Mouse (Mus musculus) kidney, adult 2 months (tissue): ENCODE measurements around the gene Alk. TPM values are rescaled to one million over a fixed set of nuclear protein-coding genes. Genes with fewer than 3 reads are reported as not detected.

Experiments used
- DNase-seq: peaks from one replicate; pipeline ENCODE4 v3.0.0; 2021
- H3K27ac ChIP-seq: fragments of 200-500 bp; 2 replicates; pipeline ENCODE4 v1.5.1; 2012; ENCODE audit warnings: low read depth, low read length, control low read depth, inconsistent platforms; ENCODE audit not compliant: insufficient read depth
- H3K27me3 ChIP-seq: fragments of 200-500 bp; replicated peaks from 2 replicates; pipeline ENCODE4 v1.6.1; 2012; ENCODE audit warnings: mild to moderate bottlenecking, moderate library complexity, low read length, inconsistent platforms; ENCODE audit not compliant: control insufficient read depth, insufficient read depth
- H3K36me3 ChIP-seq: fragments of 200-500 bp; 2 replicates; pipeline ENCODE4 v1.6.1; 2012; ENCODE audit warnings: mild to moderate bottlenecking, moderate library complexity, low read length, inconsistent platforms; ENCODE audit not compliant: control insufficient read depth, insufficient read depth
- H3K4me1 ChIP-seq: fragments of 200-500 bp; 2 replicates; pipeline ENCODE4 v1.6.1; 2011; ENCODE audit warnings: low read length; ENCODE audit not compliant: control insufficient read depth, insufficient read depth
- H3K4me3 ChIP-seq: fragments of 200-500 bp; 2 replicates; pipeline ENCODE4 v1.5.1; 2011; ENCODE audit warnings: mild to moderate bottlenecking, low read depth, low read length, control low read depth; ENCODE audit not compliant: insufficient read depth
- CTCF ChIP-seq: fragments of 200-500 bp; conservative IDR thresholded peaks from 2 replicates; pipeline ENCODE4 v1.5.1; 2011; ENCODE audit warnings: low read depth, mild to moderate bottlenecking, control low read depth, low read length, moderate library complexity, mixed read lengths; ENCODE audit not compliant: insufficient read depth, insufficient read length
- POLR2A ChIP-seq: fragments of 200-500 bp; IDR thresholded peaks from one replicate; pipeline ENCODE4 v1.6.1; 2011; ENCODE audit warnings: low read depth, low read length, control low read depth
- WGBS: fragments of 180-500 bp; shearing (Covaris S2); methylation state at CpG from one replicate; pipeline ENCODE4 v1.1.7; 2018; 5-methylcytosine and 5-hydroxymethylcytosine counted together
- polyA plus RNA-seq: library from polyadenylated mRNA; depleted of rRNA; stranded (reverse); fragments of >200 nt; gene quantifications from 2 replicates; pipeline ENCODE4 v1.2.3, GENCODE M21; 2012

Gene Alk
- polyA plus RNA-seq, 1 experiment, result 0.03 TPM

DNA sequence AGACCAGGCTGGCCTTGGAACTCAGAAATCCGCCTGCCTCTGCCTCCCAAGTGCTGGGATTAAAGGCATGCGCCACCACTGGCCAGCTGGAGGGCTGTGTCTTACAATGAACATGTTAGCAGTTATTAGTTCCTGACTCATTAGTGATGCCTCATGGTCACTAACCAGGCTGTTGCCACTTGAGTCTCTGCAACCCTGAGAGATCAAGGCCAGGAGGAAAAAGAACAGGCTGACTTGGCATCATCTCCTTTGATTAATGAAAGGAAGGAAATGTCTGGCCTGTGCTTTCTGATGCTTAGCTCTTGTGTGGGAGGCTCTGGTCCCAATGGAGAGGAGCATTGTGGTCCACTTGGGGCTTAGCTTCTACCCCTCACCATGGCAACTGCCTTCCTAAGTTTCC, 611.4 kb downstream of the Alk start:
- Histone ChIP-seq H3K4me3 (no peak overlapping the region), H3K27ac (no peak overlapping the region), H3K4me1 (no peaks in the 10 kb centered on the region), H3K36me3 (no peaks in the 10 kb centered on the region), H3K27me3 (no peaks in the 10 kb centered on the region)
- TF ChIP-seq POLR2A (no peak), CTCF (no peak)
- 98% methylated on average over 2 of the region's 2 CpGs for WGBS
- DNase-seq, result no peak

DNA sequence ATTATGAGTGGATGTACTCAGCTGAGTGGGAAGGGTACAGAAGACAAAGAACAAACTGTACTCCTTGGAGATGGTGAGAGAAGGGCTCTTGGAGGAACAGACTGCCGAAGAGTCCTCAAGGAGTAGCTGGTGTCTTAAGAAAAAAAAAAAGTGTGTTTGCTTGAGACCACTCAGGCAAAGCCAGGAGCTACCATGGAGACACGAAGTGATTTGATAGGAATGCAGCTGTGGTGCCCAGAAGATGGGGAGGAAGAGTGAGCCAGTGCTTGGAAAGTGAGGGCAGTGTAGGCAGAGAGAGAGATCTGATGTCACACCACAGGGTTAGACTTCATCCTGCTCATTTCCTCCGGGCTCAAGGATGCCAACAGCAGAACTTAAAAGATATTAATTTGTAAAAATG, 613.2 kb downstream of the Alk start:
- no peaks in the 10 kb centered on the region for H3K27me3 ChIP-seq

DNA sequence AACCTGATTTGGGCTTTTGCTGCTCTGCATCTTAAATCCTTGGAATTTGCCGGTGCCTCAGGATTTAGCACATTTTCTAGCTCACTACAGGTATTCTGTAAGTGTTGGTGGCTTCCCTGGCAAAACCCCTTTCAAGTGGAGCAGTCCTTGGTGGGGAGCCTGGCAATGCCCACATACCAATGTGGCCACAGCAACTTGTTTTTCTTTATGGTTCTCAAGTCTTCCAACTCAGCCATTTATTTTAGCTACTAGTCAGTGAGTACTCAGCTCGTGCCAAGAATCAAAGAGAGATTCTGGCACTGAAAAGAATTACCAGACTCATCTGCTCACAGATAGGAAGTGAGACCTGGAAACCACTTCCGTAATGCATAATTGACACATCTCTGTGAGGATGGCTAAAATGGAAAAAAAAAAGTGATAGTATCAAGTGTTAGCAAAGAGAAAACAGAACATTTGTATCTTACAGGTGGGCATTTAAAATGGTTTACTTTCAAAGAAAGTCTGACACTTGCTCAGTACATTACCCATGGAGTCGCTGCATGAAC, 614.2 kb downstream of the Alk start:
- H3K27me3 ChIP-seq, result no peaks in the 10 kb centered on the region
- no peaks in the 10 kb centered on the region for H3K36me3 ChIP-seq
- H3K4me1 ChIP-seq, result no peaks in the 10 kb centered on the region
- no peak for TF ChIP-seq POLR2A
- TF ChIP-seq CTCF, result no peak
- no peak overlapping the region for H3K27ac ChIP-seq
- no peak overlapping the region for H3K4me3 ChIP-seq
- WGBS, result 76% methylated on average over 4 of the region's 4 CpGs
- DNase-seq, result no peak

More for the DNA sequence above, 613.2 kb downstream of the Alk start:
- Histone ChIP-seq H3K4me3 (no peak overlapping the region), H3K27ac (no peak overlapping the region), H3K4me1 (no peaks in the 10 kb centered on the region), H3K36me3 (no peaks in the 10 kb centered on the region)
- DNase-seq, result no peak
- TF ChIP-seq CTCF, result no peak
- TF ChIP-seq POLR2A, result no peak
- 62% methylated on average over 3 of the region's 3 CpGs for whole genome bisulfite sequencing

DNA sequence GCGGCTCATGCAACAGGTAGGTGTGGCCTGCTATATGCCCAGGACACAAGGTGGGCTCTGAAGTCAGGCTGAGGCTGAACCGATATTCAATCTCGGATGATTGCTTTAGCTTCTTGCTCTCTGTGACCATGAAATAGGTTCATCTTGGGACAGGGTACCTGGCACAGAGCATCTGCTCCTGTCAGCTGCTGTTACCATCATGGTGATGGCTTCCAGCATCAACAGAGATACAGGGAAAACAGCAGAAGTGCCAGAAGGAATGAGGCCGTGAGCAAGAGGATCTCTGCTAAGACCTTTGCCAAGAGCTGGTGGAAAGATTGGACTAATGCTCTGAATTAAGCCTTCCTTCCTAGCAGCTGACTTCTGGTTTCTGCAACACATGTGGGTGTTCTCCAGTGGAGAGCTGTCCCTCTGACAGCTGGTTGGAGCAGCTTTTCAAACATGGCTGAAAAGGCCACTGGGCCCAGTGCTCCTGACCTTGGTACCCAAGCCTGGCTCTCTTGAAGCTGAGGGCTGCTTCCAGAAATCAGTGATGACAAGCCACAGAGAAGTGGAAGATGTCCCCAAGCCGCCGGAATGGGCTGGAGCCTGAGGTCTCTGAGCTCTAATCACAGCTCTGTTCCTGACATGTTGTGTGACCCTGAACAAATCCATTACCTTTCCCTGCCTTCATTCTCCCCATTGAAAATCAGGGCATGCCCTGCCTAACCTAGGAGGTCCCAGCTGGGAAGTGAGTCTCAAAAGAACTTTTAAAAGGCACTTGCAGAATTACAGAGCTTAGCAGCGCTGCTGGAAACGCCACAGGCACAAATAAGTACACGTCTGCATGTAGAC, 615.5 kb downstream of the Alk start:
- Histone ChIP-seq H3K4me1 (no peaks in the 10 kb centered on the region), H3K27me3 (no peaks in the 10 kb centered on the region), H3K36me3 (no peaks in the 10 kb centered on the region), H3K4me3 (no peak overlapping the region), H3K27ac (no peak overlapping the region)
- TF ChIP-seq POLR2A, result no peak
- no peak for TF ChIP-seq CTCF
- 84% methylated on average over 9 of the region's 9 CpGs for WGBS
- no peak for DNase-seq

DNA sequence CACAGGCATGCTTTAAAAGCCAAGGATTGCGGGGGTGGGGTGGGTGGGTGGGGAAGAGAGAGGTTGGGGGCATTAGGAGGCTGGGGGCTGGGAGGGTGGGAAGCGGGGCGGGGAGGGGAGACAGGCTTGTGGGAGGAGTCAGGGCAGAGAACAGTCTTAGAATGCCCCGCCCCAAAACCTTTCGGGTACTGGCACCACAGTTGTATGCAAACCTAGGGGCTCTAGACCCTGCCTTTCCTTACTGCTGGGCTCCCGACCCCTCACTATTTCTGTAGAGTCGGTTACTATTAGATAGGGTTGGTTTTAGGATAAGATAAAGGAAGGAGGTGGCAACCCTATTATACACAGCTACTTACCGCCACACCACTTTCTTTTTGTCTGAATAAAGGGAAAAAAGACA, 617.4 kb downstream of the Alk start:
- H3K36me3 ChIP-seq, result no peaks in the 10 kb centered on the region
- 53% methylated on average over 8 of the region's 8 CpGs for whole genome bisulfite sequencing
- no peak overlapping the region for H3K4me3 ChIP-seq
- no peaks in the 10 kb centered on the region for H3K27me3 ChIP-seq
- TF ChIP-seq CTCF, result no peak
- no peak for TF ChIP-seq POLR2A
- DNase-seq, result no peak
- no peaks in the 10 kb centered on the region for H3K4me1 ChIP-seq
- H3K27ac ChIP-seq, result no peak overlapping the region

DNA sequence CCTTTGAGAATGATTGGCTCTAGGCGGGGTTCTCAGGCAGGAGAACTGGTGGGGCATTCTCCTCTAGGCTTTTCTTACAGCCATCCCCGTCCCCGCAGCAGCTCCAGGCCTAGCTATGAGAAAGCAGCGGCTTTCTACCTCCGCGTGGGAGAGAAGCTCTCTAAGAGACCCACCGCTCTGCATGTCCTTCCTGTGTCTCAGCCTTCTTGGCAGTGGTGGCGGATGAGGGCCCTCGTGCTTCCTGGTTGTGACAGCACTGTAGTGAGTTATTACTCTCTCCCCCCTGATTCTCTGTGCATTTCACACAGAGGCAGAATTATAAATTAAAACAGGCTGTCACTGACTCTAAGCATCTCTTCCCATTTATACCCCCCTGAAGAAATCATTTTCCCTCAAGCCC, 618.0 kb downstream of the Alk start:
- TF ChIP-seq POLR2A (no peak), CTCF (no peak)
- Histone ChIP-seq H3K27me3 (no peaks in the 10 kb centered on the region), H3K27ac (no peak overlapping the region), H3K4me3 (no peak overlapping the region), H3K4me1 (no peaks in the 10 kb centered on the region), H3K36me3 (no peaks in the 10 kb centered on the region)
- DNase-seq, result peak; percentile 67
- WGBS, result 30% methylated on average over 9 of the region's 9 CpGs

DNA sequence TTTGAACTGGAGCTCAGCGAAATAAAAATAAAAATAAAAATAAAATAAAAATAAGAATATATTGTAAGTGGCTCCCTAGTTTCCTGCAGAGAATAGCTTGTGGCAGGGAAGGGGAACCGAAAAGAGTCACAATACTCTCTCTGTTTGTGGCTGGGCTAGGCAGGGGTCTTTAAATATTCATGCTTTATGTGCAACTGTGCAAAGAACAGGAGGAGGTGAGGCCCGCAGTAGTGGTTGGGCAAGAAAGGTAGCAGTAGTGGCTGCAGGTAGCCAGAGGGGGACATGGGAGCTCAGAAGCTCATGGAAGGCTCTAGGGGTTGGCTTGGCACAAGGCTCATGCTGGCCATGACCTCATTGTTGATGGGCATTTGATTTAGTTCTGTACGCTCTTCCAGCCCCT, 623.2 kb downstream of the Alk start:
- no peaks in the 10 kb centered on the region for H3K27me3 ChIP-seq
- H3K27ac ChIP-seq, result no peak overlapping the region
- H3K4me3 ChIP-seq, result no peak overlapping the region
- WGBS, result 69% methylated on average over 4 of the region's 4 CpGs
- H3K36me3 ChIP-seq, result no peaks in the 10 kb centered on the region
- no peaks in the 10 kb centered on the region for H3K4me1 ChIP-seq
- TF ChIP-seq POLR2A, result no peak
- TF ChIP-seq CTCF, result no peak
- no peak for DNase-seq
